Mouse (Mus musculus): ENCODE results near the gene Ssmem1. TPM values are rescaled to one million over a fixed set of nuclear protein-coding genes. Genes with fewer than 3 reads are reported as not detected.

Ssmem1 gene
- total RNA-seq, 1 experiment, result 0.58 TPM

DNA sequence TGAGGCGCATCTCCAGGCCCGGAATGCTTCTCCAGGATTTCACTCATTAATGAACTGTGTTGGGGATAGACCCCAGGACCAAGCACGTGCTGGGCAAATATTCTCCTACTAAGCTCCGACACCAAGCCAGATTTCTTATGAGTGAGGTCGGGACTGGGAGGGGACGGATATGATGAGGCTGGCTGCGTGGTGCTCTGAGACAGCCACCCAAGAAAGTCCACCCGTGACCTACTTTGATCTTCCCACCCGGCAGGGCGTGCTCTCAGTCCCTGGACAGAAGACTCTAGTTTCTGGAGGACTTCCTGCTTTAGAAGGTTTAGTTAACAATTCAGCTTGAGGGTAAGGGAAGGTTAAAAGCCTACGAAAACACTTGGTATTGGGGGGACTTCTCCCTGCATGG lies 44.1 kb upstream of the Ssmem1 start:
- TF ChIP-seq MAFK (IDR thresholded peaks at IDR 0.05; ENCODE audit: insufficient read depth, low read depth, low read length) (no peak), ZC3H11A (IDR thresholded peaks at IDR 0.05; ENCODE audit: borderline replicate concordance, low read depth, low read length) (no peak), CHD2 (IDR thresholded peaks at IDR 0.05; ENCODE audit: low read depth, low read length) (no peak), ZNF384 (IDR thresholded peaks at IDR 0.05; ENCODE audit: low read depth, low read length) (no peak)
- no peaks in the 10 kb centered on the region for H3K9me3 ChIP-seq (ENCODE audit: control insufficient read depth, insufficient read depth, low read depth, low read length)
- no peak for DNase-seq (ENCODE audit: low read depth, low spot score)
- H3K4me1 ChIP-seq (ENCODE audit: control insufficient read depth in 2 of 2, insufficient read depth in 2 of 2, low read length in 2 of 2, poor library complexity in 1 of 2), result peaks cover 0 to 13% of the 10 kb centered on the region in 2 experiments; a peak in 1 of 4 replicates
- no peak overlapping the region for H3K27ac ChIP-seq (ENCODE audit: insufficient read depth, low read depth, low read length, poor library complexity, severe bottlenecking)
- H3K9ac ChIP-seq (ENCODE audit: insufficient read depth, low read depth, low read length, poor library complexity, severe bottlenecking), result no peak overlapping the region
- H3K4me3 ChIP-seq (ENCODE audit: insufficient read depth in 1 of 2, low read depth in 1 of 2, low read length in 2 of 2, poor library complexity in 1 of 2, severe bottlenecking in 1 of 2), result no peak overlapping the region
- in situ Hi-C loops (cut with MboI; ENCODE audit: low sequenced_read_pairs in 2 of 2, unreplicated experiment in 2 of 2), result no loop called here
- no peaks in the 10 kb centered on the region for H3K36me3 ChIP-seq (ENCODE audit: control insufficient read depth, insufficient read depth, low read length, poor library complexity, severe bottlenecking)

DNA sequence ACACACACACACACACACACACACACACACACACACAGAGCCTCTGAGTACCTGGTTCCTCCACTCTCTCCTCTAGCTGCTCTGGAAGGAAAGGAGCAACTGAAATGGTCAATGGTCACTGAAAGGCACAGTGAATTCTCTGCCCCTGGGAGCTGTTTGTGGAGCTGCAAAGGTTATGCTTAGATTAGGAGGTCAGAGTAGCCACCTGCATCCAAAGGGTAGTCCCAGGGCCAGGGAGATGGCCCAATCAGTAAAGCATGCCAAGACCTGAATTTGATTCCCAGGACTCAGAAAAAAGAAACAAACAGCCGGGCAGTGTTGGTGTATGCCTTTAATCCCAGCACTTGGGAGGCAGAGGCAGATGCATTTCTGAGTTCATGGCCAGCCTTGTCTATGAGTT lies 41.6 kb upstream of the Ssmem1 start:
- H3K27ac ChIP-seq (ENCODE audit: insufficient read depth, low read depth, low read length, poor library complexity, severe bottlenecking), result no peak overlapping the region
- no peak overlapping the region for H3K4me3 ChIP-seq (ENCODE audit: insufficient read depth in 1 of 2, low read depth in 1 of 2, low read length in 2 of 2, poor library complexity in 1 of 2, severe bottlenecking in 1 of 2)
- in situ Hi-C loops (cut with MboI; ENCODE audit: low sequenced_read_pairs in 2 of 2, unreplicated experiment in 2 of 2), result no loop called here
- H3K36me3 ChIP-seq (ENCODE audit: control insufficient read depth, insufficient read depth, low read length, poor library complexity, severe bottlenecking), result no peaks in the 10 kb centered on the region
- no peak for TF ChIP-seq HCFC1 (IDR thresholded peaks at IDR 0.05; ENCODE audit: borderline replicate concordance, insufficient read depth, low read length)
- TF ChIP-seq ZNF384 (IDR thresholded peaks at IDR 0.05; ENCODE audit: low read depth, low read length), result no peak
- no peak for TF ChIP-seq MAFK (IDR thresholded peaks at IDR 0.05; ENCODE audit: insufficient read depth, low read depth, low read length)
- TF ChIP-seq CHD2 (IDR thresholded peaks at IDR 0.05; ENCODE audit: low read depth, low read length), result no peak
- TF ChIP-seq ZC3H11A (IDR thresholded peaks at IDR 0.05; ENCODE audit: borderline replicate concordance, low read depth, low read length), result no peak
- no peak overlapping the region for H3K9ac ChIP-seq (ENCODE audit: insufficient read depth, low read depth, low read length, poor library complexity, severe bottlenecking)
- peaks cover 0 to 5% of the 10 kb centered on the region in 2 experiments; a peak in 1 of 4 replicates for H3K4me1 ChIP-seq (ENCODE audit: control insufficient read depth in 2 of 2, insufficient read depth in 2 of 2, low read length in 2 of 2, poor library complexity in 1 of 2)
- no peaks in the 10 kb centered on the region for H3K9me3 ChIP-seq (ENCODE audit: control insufficient read depth, insufficient read depth, low read depth, low read length)
- no peak for DNase-seq (ENCODE audit: low read depth, low spot score)

DNA sequence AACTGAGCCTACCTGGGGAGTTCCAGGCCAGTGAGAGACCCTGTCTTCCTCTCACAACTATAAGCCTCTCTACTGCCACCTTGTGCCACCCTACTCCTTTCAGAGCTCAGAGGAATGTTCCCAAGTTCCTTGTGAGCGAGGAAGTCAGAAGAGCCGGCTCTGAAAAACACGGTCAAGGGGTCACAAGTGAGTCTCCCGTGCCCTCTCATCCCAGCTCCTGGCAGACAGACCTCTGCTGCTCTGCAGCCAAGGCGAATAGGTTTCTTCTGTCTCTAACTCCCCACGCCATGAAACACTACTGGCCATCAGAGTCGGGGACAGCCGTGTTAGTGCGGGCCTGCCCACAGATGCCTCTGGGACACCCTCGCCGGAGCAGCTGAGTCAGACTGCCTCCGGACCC lies 41.0 kb upstream of the Ssmem1 start:
- Histone ChIP-seq H3K4me3 (ENCODE audit: insufficient read depth in 1 of 2, low read depth in 1 of 2, low read length in 2 of 2, poor library complexity in 1 of 2, severe bottlenecking in 1 of 2) (peak overlapping the region; percentile 36 to 58), H3K27ac (ENCODE audit: insufficient read depth, low read depth, low read length, poor library complexity, severe bottlenecking) (no peak overlapping the region), H3K9me3 (ENCODE audit: control insufficient read depth, insufficient read depth, low read depth, low read length) (no peaks in the 10 kb centered on the region), H3K4me1 (ENCODE audit: control insufficient read depth in 2 of 2, insufficient read depth in 2 of 2, low read length in 2 of 2, poor library complexity in 1 of 2) (peaks cover 0 to 5% of the 10 kb centered on the region in 2 experiments; a peak in 1 of 4 replicates), H3K36me3 (ENCODE audit: control insufficient read depth, insufficient read depth, low read length, poor library complexity, severe bottlenecking) (no peaks in the 10 kb centered on the region), H3K9ac (ENCODE audit: insufficient read depth, low read depth, low read length, poor library complexity, severe bottlenecking) (peak overlapping the region; percentile 16; the same call in 1 of the 2 replicates)
- in situ Hi-C loops (cut with MboI; ENCODE audit: low sequenced_read_pairs in 2 of 2, unreplicated experiment in 2 of 2), result no loop called here
- TF ChIP-seq HCFC1 (IDR thresholded peaks at IDR 0.05; ENCODE audit: borderline replicate concordance, insufficient read depth, low read length) (no peak), ZC3H11A (IDR thresholded peaks at IDR 0.05; ENCODE audit: borderline replicate concordance, low read depth, low read length) (no peak), ZNF384 (IDR thresholded peaks at IDR 0.05; ENCODE audit: low read depth, low read length) (no peak), CHD2 (IDR thresholded peaks at IDR 0.05; ENCODE audit: low read depth, low read length) (no peak), MAFK (IDR thresholded peaks at IDR 0.05; ENCODE audit: insufficient read depth, low read depth, low read length) (no peak)
- DNase-seq (ENCODE audit: low read depth, low spot score), result peak; percentile 63

DNA sequence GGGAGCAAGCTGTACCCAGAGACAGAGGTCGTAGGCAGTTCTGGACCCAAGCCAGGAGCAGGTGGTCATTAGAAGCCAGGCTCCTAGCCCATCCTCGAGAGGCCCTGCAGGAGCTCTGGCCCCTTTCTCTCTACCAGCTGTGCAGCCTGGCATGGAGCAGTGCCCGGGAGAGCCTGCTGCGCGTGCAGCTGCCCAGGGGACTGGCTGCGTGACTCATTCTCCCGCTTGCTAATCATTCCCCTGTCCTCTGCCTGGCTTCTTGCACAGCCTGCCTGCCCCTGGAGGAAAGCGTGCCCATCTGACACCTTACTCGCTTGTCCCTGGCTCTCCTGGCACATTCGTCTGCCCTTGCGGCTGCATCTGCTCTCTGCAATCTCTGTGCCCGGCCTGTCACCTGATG lies 40.3 kb upstream of the Ssmem1 start:
- Histone ChIP-seq H3K36me3 (ENCODE audit: control insufficient read depth, insufficient read depth, low read length, poor library complexity, severe bottlenecking) (no peaks in the 10 kb centered on the region), H3K27ac (ENCODE audit: insufficient read depth, low read depth, low read length, poor library complexity, severe bottlenecking) (no peak overlapping the region), H3K4me1 (ENCODE audit: control insufficient read depth in 2 of 2, insufficient read depth in 2 of 2, low read length in 2 of 2, poor library complexity in 1 of 2) (peaks cover 0 to 2% of the 10 kb centered on the region in 2 experiments; a peak in 1 of 4 replicates), H3K9me3 (ENCODE audit: control insufficient read depth, insufficient read depth, low read depth, low read length) (no peaks in the 10 kb centered on the region), H3K9ac (ENCODE audit: insufficient read depth, low read depth, low read length, poor library complexity, severe bottlenecking) (no peak overlapping the region), H3K4me3 (ENCODE audit: insufficient read depth in 1 of 2, low read depth in 1 of 2, low read length in 2 of 2, poor library complexity in 1 of 2, severe bottlenecking in 1 of 2) (peak overlapping the region in 1 of 2 experiments; percentile 58; a peak in 2 of 4 replicates)
- TF ChIP-seq MAFK (IDR thresholded peaks at IDR 0.05; ENCODE audit: insufficient read depth, low read depth, low read length) (no peak), ZNF384 (IDR thresholded peaks at IDR 0.05; ENCODE audit: low read depth, low read length) (no peak), ZC3H11A (IDR thresholded peaks at IDR 0.05; ENCODE audit: borderline replicate concordance, low read depth, low read length) (no peak), CHD2 (IDR thresholded peaks at IDR 0.05; ENCODE audit: low read depth, low read length) (no peak), HCFC1 (IDR thresholded peaks at IDR 0.05; ENCODE audit: borderline replicate concordance, insufficient read depth, low read length) (no peak)
- DNase-seq (ENCODE audit: low read depth, low spot score), result no peak
- in situ Hi-C loops (cut with MboI; ENCODE audit: low sequenced_read_pairs in 2 of 2, unreplicated experiment in 2 of 2), result no loop called here

DNA sequence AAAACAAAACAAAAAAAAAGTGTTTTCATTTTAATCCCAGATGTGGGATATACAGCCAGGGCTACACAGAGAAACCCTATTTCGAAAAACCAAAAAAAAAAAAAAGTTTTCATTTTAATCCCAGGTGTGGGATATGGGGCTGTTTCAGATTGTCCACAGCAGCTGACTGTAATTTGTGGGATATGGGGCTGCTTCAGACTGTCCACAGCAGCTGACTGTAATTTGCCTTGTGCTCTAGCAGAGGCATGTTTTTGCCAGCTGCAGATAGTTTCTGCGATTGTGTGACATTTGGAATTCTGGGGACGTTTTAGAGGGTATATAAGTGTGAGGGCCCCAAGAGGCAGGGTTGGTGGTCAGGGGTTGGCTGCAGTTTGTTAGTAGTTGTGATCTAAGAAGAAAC lies 37.9 kb upstream of the Ssmem1 start:
- H3K9me3 ChIP-seq (ENCODE audit: control insufficient read depth, insufficient read depth, low read depth, low read length), result no peaks in the 10 kb centered on the region
- H3K4me3 ChIP-seq (ENCODE audit: insufficient read depth in 1 of 2, low read depth in 1 of 2, low read length in 2 of 2, poor library complexity in 1 of 2, severe bottlenecking in 1 of 2), result no peak overlapping the region
- H3K4me1 ChIP-seq (ENCODE audit: control insufficient read depth in 2 of 2, insufficient read depth in 2 of 2, low read length in 2 of 2, poor library complexity in 1 of 2), result peaks cover 0 to 2% of the 10 kb centered on the region in 2 experiments; a peak in 1 of 4 replicates
- no peak overlapping the region for H3K9ac ChIP-seq (ENCODE audit: insufficient read depth, low read depth, low read length, poor library complexity, severe bottlenecking)
- TF ChIP-seq MAFK (IDR thresholded peaks at IDR 0.05; ENCODE audit: insufficient read depth, low read depth, low read length), result no peak
- no peak for TF ChIP-seq HCFC1 (IDR thresholded peaks at IDR 0.05; ENCODE audit: borderline replicate concordance, insufficient read depth, low read length)
- TF ChIP-seq ZNF384 (IDR thresholded peaks at IDR 0.05; ENCODE audit: low read depth, low read length), result no peak
- no peak for TF ChIP-seq ZC3H11A (IDR thresholded peaks at IDR 0.05; ENCODE audit: borderline replicate concordance, low read depth, low read length)
- no peak for TF ChIP-seq CHD2 (IDR thresholded peaks at IDR 0.05; ENCODE audit: low read depth, low read length)
- H3K27ac ChIP-seq (ENCODE audit: insufficient read depth, low read depth, low read length, poor library complexity, severe bottlenecking), result no peak overlapping the region
- in situ Hi-C loops (cut with MboI; ENCODE audit: low sequenced_read_pairs in 2 of 2, unreplicated experiment in 2 of 2), result no loop called here
- H3K36me3 ChIP-seq (ENCODE audit: control insufficient read depth, insufficient read depth, low read length, poor library complexity, severe bottlenecking), result no peaks in the 10 kb centered on the region
- DNase-seq (ENCODE audit: low read depth, low spot score), result no peak

Measured in ES-E14 (cell line).